ENCODE assay signal across 7 mouse cellular contexts in the genomic region with DNA sequence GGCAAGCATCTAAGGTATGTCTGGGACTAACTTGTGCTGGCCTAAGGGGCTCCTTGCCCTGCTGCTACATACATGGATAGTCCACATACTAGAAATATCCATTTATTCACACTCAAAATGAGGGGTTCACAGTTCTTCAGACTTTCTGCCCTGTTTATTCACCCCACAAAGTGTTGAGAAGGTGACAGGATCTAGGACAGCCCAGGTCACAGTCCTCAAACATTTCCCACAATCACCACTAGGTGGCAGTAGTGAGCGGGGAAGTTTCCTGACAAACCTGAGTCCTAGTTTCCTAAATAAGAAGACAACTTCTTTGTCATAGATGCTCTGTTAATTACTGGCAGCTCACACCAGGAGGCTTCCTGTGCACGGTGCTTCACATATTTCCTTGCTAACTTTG. TPM values are rescaled to one million over a fixed set of nuclear protein-coding genes. Genes with fewer than 3 reads are reported as not detected.
DNase-seq lines count a peak whose midpoint lies in the region; ATAC-seq and TF ChIP-seq lines count a peak whose summit lies in the region.

No protein-coding gene starts in this region.

- no peak overlapping the region for H3K4me3 ChIP-seq in G1E (ENCODE audit: low read depth, low read length)

- peak; percentile 72 for DNase-seq in CD4-positive, CD25-positive, alpha-beta regulatory T cell, adult 2 months (ENCODE audit: low read depth, low spot score)
- peak; percentile 14 for DNase-seq in G1E (ENCODE audit: low spot score)
- peak; percentile 75 to 79 for DNase-seq in cerebellum, postnatal 10 days
- DNase-seq in frontal cortex, postnatal 25 days (ENCODE audit: low spot score in 2 of 2): peak; percentile 34 to 45
- DNase-seq in kidney, postnatal 4 days: peak; percentile 76 to 79
- peak; percentile 76 for DNase-seq in lung, postnatal 14 days
- peak; percentile 65 to 79 for DNase-seq in right cerebral cortex, adult 2 months (ENCODE audit: low spot score in 2 of 2)

- ATAC-seq in G1E (ENCODE audit: extremely low read depth, insufficient number of reproducible peaks, low FRiP score, poor library complexity, severe bottlenecking): no peak

- H3K27me3 ChIP-seq in G1E (ENCODE audit: insufficient read depth, low read length): peaks cover 16% of the 10 kb centered on the region; the same call in 1 of the 2 replicates

- H3K9me3 ChIP-seq in G1E (replicated peaks): no peaks in the 10 kb centered on the region

- H3K36me3 ChIP-seq in G1E (replicated peaks): no peaks in the 10 kb centered on the region

- peak; percentile 81 for TF ChIP-seq CTCF in G1E (IDR thresholded peaks at IDR 0.05; ENCODE audit: low read depth, low read length)

- H3K4me1 ChIP-seq in G1E (ENCODE audit: insufficient read depth, low read depth, low read length): no peaks in the 10 kb centered on the region

RNA-seq across cellular contexts. Expression of gene Nkd2, which starts 15.9 kb away (rescaled TPM):
- total RNA-seq in G1E (2014; fragmentation: Nextera tagmentation): not detected in 2 replicates
- total RNA-seq in G1E (2017): 0.06 and 0.27 TPM in 2 replicates
- not detected in 2 replicates for polyA plus RNA-seq in G1E (2012)

Comparison
In these comparisons a context has a peak if more than half of its experiments do, and no peak if none do; other contexts are left out.
1. DNase-seq: peak in every context shown above with its lines; median percentile 78 in kidney, postnatal 4 days; 77 in cerebellum, postnatal 10 days; 76 in lung, postnatal 14 days; 72 in CD4-positive, CD25-positive, alpha-beta regulatory T cell, adult 2 months; 72 in right cerebral cortex, adult 2 months; 40 in frontal cortex, postnatal 25 days; 14 in G1E.